Mouse (Mus musculus) hindbrain, embryonic 16.5 days (tissue): ENCODE data around the gene Actg2. TPM values are rescaled to one million over a fixed set of nuclear protein-coding genes. Genes with fewer than 3 reads are reported as not detected.
"Not testable (repeated sequence)": the region's sequence is repeated elsewhere in the genome, so short reads cannot be mapped to it uniquely, and the experiment has no call there.

Source experiments
- ATAC-seq: fragments of 200-750 bp; cut with Nextera tagmentation; 2 replicates; pipeline ENCODE4 v1.8.0; 2017; ENCODE audit warnings: moderate TSS enrichment, moderate library complexity
- H3K27ac ChIP-seq: fragments of 300-500 bp; sonication (generic); 2 replicates; pipeline ENCODE4 v1.5.1; 2014; ENCODE audit warnings: low read depth, mild to moderate bottlenecking, control low read depth, low read length, moderate library complexity
- H3K27me3 ChIP-seq: fragments of 300-500 bp; sonication (generic); replicated peaks from 2 replicates; pipeline ENCODE4 v1.6.1; 2014; ENCODE audit warnings: low read length; ENCODE audit not compliant: control insufficient read depth, insufficient read depth
- H3K36me3 ChIP-seq: fragments of 300-500 bp; sonication (generic); 2 replicates; pipeline ENCODE4 v1.6.1; 2014; ENCODE audit warnings: mild to moderate bottlenecking, low read length, moderate library complexity, mixed read lengths; ENCODE audit not compliant: control insufficient read depth, insufficient read depth
- H3K4me1 ChIP-seq: fragments of 300-500 bp; sonication (generic); 2 replicates; pipeline ENCODE4 v1.6.1; 2014; ENCODE audit warnings: low read depth, low read length; ENCODE audit not compliant: control insufficient read depth, insufficient read depth
- H3K4me2 ChIP-seq: fragments of 300-500 bp; sonication (generic); 2 replicates; pipeline ENCODE4 v1.6.1; 2014; ENCODE audit warnings: mild to moderate bottlenecking, low read length, control low read depth, moderate library complexity
- H3K4me3 ChIP-seq: fragments of 300-500 bp; sonication (generic); 2 replicates; pipeline ENCODE4 v1.5.1; 2014; ENCODE audit warnings: mild to moderate bottlenecking, low read length, control low read depth, moderate library complexity
- H3K9ac ChIP-seq: fragments of 300-500 bp; sonication (generic); 2 replicates; pipeline ENCODE4 v1.6.1; 2014; ENCODE audit warnings: low read depth, mild to moderate bottlenecking, control low read depth, low read length, moderate library complexity
- H3K9me3 ChIP-seq: fragments of 300-500 bp; sonication (generic); 2 replicates; pipeline ENCODE4 v1.6.1; 2014; ENCODE audit warnings: mild to moderate bottlenecking, low read length, moderate library complexity; ENCODE audit not compliant: control insufficient read depth
- WGBS: fragments of 180-500 bp; shearing (Covaris S2); extraction: QIAGEN DNeasy Blood & Tissue Kit; methylation state at CpG from one replicate; pipeline ENCODE4 v1.1.7; 2014; 5-methylcytosine and 5-hydroxymethylcytosine counted together
- polyA plus RNA-seq: library from polyadenylated mRNA; unstranded; fragments of >200 nt; fragmentation: Nextera tagmentation; extraction: Ambion mirVana; gene quantifications from 2 replicates; pipeline ENCODE4 v1.2.1, GENCODE M21; 2015

Actg2 gene
- polyA plus RNA-seq, result 3.4 and 3.5 TPM in 2 replicates

DNA sequence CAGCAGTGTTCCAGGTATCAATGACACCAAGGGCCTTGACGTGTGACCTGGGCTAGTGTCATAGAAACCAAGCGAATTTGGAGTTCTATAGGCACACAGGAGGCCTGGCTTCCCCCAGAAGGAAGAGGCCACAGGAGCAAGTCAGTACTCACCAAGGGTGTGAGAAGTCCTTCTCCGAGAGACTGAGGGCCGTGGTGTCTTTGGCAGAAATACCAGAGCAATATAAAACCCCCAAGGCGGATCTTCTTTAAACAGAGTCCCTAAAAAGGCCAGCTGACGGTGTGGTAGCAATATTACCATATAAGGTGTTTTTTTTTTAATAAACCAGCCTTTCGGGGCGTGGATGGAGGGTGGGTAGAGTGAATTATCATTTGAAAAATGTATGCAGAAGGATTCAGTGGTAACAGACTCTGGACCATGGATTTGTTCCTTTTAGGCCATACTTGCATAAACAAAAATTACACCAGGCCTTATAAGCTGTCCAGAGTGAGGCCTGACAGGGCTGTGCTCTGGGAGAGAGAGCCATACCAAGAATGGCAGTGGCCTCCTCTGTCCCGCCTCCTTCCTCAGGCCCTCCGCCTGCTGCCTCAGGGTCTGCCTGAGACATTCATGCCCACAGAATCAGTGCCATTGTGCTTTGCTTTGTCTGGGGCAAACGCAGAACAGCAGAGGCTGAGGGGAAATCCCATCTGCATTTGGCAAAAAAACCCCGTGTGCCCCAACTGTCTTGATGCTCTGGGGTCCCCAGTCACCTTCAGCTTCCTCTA is at the start of gene Actg2:
Actg2 (minus strand) TSS at position 238 of the 767 bp plus-strand sequence.
- no peaks in the 10 kb centered on the region for H3K36me3 ChIP-seq
- no peak within 1 kb of the TSS for H3K27ac ChIP-seq
- no peak within 1 kb of the TSS for H3K4me2 ChIP-seq
- H3K9me3 ChIP-seq, result no peaks in the 10 kb centered on the region
- H3K27me3 ChIP-seq, result no peaks in the 10 kb centered on the region
- WGBS, result 68% methylated on average over 12 of the region's 12 CpGs
- no peak for ATAC-seq
- H3K4me1 ChIP-seq, result no peaks in the 10 kb centered on the region; the same call in 1 of the 2 replicates
- no peak within 1 kb of the TSS for H3K4me3 ChIP-seq
- H3K9ac ChIP-seq, result no peak within 1 kb of the TSS

DNA sequence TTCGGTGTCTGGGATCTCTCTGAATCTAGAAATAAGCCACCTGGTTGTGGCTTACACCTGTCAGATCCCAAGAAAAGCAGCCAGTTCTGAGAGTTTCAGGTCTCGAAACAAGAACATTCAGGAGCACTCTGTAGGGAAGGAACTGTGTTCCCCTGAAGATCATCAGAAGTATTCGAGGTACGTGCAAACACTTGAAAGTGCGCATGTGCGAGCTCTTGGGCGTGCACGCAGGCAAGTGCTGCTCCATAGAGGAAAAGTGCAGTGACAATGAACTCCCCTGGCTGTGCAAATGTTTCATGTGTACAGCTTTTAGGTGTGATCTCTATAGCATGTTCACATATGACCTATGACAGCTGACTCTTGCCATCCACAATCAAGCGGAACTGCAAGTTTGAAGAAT is 49.3 kb upstream of the Actg2 start:
- H3K36me3 ChIP-seq, H3K9me3 ChIP-seq, H3K9ac ChIP-seq, H3K4me1 ChIP-seq, H3K27ac ChIP-seq, H3K27me3 ChIP-seq, ATAC-seq, H3K4me2 ChIP-seq, H3K4me3 ChIP-seq: not testable (repeated sequence)
- WGBS, result 88% methylated on average over 9 of the region's 9 CpGs

DNA sequence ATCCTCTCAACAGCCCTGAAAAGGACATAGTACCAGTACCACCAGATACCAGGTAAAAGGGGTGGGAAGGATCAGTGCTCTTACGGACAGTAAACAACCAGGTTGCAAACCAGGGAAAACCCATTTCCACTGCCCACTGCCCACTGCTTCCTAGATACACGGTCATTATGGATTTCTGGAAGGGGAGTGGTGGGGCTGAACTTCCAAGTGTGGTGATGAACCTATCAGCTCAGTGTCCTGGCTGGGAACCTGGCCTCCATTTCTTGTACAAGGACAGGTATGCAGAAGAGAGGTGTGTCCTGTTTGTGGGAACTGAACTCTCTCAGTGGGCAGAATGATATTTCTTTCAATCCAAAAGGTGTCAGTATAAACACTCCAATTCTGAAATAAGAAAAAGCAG is 47.5 kb upstream of the Actg2 start:
- no peaks in the 10 kb centered on the region; the same call in 1 of the 2 replicates for H3K27me3 ChIP-seq
- no peak overlapping the region for H3K27ac ChIP-seq
- H3K4me2 ChIP-seq, result no peak overlapping the region
- no peak overlapping the region for H3K9ac ChIP-seq
- H3K4me3 ChIP-seq, result no peak overlapping the region
- no peaks in the 10 kb centered on the region for H3K4me1 ChIP-seq
- no peak for ATAC-seq
- H3K9me3 ChIP-seq, result no peaks in the 10 kb centered on the region
- no peaks in the 10 kb centered on the region for H3K36me3 ChIP-seq
- 79% methylated on average over 2 of the region's 2 CpGs for WGBS

DNA sequence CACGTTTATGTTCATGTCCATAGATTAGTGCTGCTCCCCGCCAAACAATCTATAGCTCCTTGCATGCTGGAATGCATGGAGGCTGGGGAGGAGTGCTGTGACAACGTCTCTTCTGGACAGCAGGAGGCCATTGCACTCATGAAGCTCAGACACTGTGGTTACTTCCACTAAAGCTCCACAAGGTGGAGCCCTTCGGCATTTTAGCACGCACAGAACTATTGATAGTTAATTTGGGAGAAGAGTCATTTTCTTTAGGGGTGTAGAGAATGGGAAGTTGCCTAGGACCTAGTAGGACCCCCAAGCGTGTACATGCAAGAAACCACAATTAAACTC is 46.8 kb upstream of the Actg2 start:
- under 1% methylated on average over 6 of the region's 6 CpGs for WGBS
- H3K4me3 ChIP-seq, result no peak overlapping the region
- no peaks in the 10 kb centered on the region for H3K4me1 ChIP-seq
- H3K27ac ChIP-seq, result no peak overlapping the region
- no peak overlapping the region for H3K9ac ChIP-seq
- no peaks in the 10 kb centered on the region; the same call in 1 of the 2 replicates for H3K27me3 ChIP-seq
- peak; percentile 74 for ATAC-seq
- H3K4me2 ChIP-seq, result peak overlapping the region; percentile 31
- no peaks in the 10 kb centered on the region for H3K9me3 ChIP-seq
- H3K36me3 ChIP-seq, result no peaks in the 10 kb centered on the region

DNA sequence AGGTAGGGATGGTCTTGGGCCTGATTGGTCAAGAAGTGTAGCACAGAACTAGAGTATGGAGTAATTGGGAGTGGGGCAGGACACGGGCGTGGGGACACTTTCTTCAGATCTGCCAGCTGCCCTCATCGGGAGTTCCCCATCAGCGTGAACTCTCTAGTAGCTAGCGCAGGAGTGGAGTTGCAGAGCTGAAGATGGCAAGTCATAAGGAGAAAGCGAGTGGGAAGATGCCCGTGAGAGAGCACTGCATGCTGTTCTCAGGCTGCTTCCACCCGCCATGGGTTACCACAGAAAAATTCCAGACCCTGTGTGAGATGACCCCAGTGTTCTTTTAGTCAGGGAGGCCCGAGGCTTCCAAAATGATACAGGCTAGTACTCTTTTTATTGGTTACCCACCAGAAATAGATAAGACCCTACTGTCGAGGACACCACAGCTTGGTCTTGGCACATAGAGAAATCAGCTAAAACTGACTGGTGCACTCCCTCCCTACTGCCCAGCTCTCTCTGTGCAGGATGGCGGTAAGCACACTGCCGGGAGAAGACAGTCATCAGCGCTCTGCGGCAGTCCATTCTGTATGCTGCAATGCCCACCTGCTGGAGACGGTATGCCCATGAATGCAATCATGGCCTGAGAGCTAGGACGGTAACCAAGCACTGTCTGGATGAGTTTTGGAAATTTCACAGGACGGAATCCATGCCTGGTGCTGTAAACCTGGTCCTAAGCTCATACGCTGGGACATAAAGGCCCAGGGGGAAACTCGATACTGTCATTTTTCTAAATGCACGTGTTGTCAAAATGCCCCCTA is 46.3 kb upstream of the Actg2 start:
- H3K9me3 ChIP-seq, result no peaks in the 10 kb centered on the region
- peak; percentile 61; the same call in 1 of the 2 replicates for ATAC-seq
- no peaks in the 10 kb centered on the region for H3K4me1 ChIP-seq
- no peaks in the 10 kb centered on the region; the same call in 1 of the 2 replicates for H3K27me3 ChIP-seq
- peak overlapping the region; percentile 31 for H3K4me2 ChIP-seq
- no peak overlapping the region for H3K27ac ChIP-seq
- H3K4me3 ChIP-seq, result no peak overlapping the region
- H3K36me3 ChIP-seq, result no peaks in the 10 kb centered on the region
- no peak overlapping the region; the same call in 1 of the 2 replicates for H3K9ac ChIP-seq
- 41% methylated on average over 20 of the region's 20 CpGs for WGBS

DNA sequence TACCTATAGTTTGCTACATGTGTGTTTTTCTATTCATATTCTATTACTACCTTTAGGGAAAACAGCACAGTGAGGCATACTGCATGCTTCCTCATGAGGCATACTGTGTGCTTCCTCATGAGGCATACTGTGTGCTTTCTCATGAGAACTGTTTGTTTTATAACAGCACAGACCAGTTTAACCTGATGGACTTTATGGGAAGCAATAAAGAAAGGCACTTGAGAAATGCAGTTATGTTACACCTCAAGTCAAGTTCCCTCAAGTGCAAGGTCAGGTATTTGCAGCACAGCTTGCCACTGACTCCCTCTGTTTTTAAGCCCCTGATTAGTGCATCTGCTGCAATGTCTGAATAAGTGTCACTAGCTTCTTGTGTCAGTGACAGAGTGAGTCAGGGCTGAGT is 41.5 kb upstream of the Actg2 start:
- ATAC-seq, result no peak
- H3K27me3 ChIP-seq, result no peaks in the 10 kb centered on the region; the same call in 1 of the 2 replicates

DNA sequence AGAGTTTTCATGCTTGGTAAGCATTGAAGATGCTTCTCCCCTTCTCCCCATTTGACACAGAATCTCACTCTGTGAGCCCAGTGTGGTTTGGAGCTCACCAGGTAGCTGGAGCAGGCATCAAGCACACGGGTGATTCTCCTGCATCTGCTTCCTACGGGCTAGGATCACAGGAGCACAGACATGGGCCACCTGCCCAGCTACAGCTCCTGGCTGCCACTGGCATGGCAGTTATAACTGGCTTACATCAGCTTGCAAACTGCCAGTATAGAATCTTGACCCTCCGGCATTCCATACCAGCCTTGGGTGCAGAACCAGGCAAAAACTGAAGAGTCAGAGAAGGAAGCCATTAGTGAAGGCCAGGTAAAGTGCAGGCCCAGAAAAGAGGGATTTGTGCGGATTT is 39.5 kb upstream of the Actg2 start:
- Histone ChIP-seq H3K27me3 (no peaks in the 10 kb centered on the region), H3K27ac (no peak overlapping the region), H3K9ac (no peak overlapping the region), H3K4me3 (no peak overlapping the region), H3K4me2 (no peak overlapping the region), H3K9me3 (no peaks in the 10 kb centered on the region), H3K36me3 (no peaks in the 10 kb centered on the region), H3K4me1 (peaks cover 7% of the 10 kb centered on the region)
- no peak for ATAC-seq
- WGBS, result 74% methylated on average over 4 of the region's 4 CpGs

More for the DNA sequence above, 41.5 kb upstream of the Actg2 start:
- no peak overlapping the region for H3K4me2 ChIP-seq
- no peaks in the 10 kb centered on the region for H3K9me3 ChIP-seq
- no peaks in the 10 kb centered on the region for H3K36me3 ChIP-seq
- no peak overlapping the region for H3K27ac ChIP-seq
- no peak overlapping the region for H3K4me3 ChIP-seq
- H3K4me1 ChIP-seq, result no peaks in the 10 kb centered on the region
- no peak overlapping the region for H3K9ac ChIP-seq

DNA sequence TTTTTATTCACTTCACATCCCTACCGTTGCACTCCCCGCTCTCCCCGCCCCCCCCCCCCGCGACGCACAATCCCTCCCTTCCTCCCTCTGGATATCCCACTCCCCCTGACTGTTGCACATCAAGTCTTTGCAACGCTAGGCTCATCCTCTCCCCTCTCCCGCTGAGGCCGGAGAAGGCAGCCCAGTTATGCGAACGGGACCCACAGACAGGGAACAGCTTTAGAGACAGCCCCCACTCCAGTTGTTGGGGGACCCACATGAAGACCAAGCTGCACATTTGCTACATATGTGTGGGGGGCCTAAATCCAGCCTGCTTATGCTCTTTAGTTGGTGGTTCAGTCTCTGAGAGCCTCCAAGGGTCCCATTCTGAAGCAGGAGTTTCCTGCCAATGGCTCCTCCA is 36.6 kb upstream of the Actg2 start, which contains the start of gene Stambp:
Stambp (minus strand) TSS at position 59 of the 400 bp plus-strand sequence.
- peak within 1 kb of the TSS; percentile 81 for H3K27ac ChIP-seq
- 0% methylated on average over 5 of the region's 11 CpGs for WGBS
- peak within 1 kb of the TSS; percentile 65 for H3K4me3 ChIP-seq
- no peaks in the 10 kb centered on the region for H3K9me3 ChIP-seq
- H3K27me3 ChIP-seq, result no peaks in the 10 kb centered on the region
- peaks cover 7% of the 10 kb centered on the region for H3K4me1 ChIP-seq
- ATAC-seq, result peak; percentile 87
- peak within 1 kb of the TSS; percentile 89 for H3K4me2 ChIP-seq
- peak within 1 kb of the TSS; percentile 84 for H3K9ac ChIP-seq
- 0 out of 2 replicates have a peak, but pooled peaks cover 4% of the 10 kb centered on the region for H3K36me3 ChIP-seq
